Mouse (Mus musculus) left cerebral cortex, adult 9 months (tissue): ENCODE measurements around the gene St6galnac4.

ENCODE experiments used
- DNase-seq, 2 experiments: peaks; one replicate each; pipeline ENCODE4 v3.0.0; 2022; ENCODE audit warnings: low spot score in 2 of 2

Gene St6galnac4

DNA sequence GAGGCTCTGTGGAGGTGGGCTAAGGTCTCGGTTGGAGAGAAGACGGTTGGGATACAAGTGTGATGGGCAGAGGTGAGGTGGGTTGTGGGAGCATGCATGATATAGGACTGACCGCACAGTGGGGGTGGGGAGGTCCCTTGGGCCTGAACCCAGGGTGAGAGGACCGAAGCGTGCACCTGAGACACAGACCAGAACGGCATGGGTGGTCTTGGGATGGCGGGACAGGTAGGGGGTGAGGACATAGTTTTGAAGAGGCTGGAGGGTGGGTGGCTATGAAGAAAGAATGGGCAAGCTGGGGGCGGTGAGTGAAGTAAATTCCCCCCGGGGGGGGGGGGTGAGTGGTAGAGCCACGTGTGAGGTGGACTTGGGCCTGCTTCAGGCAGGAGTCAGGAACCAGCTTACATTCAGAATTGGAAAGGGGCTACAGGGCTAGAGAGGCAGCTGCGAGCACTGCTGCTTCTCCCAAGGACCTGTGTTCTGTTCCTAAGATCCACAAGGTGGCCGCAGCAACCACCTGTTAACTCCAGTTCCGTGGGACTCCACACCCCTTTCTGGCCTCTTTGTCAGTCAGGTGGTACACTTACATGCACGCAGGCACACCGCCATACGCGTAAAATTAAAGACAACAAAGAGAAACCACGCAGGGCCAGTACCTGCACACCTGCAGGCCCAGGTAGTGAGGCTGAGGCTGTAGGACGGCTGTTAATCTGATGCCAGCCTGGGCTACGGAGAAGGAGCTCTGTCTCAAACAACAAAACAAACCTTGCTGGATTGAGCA, 40.6 kb downstream of the St6galnac4 start:
- no peak for DNase-seq

DNA sequence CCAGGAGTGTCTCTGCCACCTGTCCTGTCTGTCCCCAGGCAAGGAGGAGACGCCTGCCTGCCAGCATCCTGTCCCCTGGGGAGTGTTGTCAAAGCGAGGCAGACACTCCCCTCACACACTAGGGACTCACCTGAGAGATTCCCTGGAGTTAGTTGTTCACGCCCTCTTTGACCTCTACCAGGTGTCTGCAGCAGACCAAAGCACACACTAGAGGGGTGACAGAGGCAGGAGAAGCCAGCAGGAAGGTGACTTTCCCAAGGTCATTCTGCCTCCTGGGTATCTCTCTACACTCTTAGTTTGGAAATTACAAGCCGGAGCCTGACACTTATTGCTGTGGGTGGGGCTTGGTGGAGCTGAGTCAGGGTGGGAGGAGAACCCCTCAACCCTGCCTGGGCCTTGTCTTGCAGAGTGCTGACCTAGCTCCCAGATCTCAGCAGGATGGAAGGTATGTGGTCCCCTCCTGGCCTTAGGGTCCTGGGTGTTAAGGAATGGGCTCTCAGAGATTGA, 41.2 kb downstream of the St6galnac4 start:
- no peak for DNase-seq

DNA sequence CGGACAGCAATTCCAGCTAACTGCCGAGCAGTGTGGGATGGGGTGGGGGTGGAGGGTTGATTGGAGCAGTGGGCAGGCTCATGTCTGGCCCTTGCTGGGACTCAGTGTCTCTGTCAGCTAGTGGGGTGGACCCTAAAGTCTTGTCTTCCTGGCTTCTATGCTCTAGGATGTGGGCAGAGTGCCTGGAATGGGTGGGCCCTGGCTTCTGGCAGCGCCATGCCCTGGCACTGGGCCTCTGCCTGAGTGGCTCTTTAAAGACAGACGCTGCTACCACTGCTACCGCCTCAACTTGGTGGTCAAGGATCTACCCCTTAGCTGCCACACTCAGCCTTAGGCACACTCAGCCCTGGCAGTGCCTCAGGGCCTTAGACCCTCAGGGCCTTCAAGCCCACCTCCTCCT, 41.8 kb downstream of the St6galnac4 start:
- DNase-seq, result peak in 1 of 2 experiments; percentile 81

DNA sequence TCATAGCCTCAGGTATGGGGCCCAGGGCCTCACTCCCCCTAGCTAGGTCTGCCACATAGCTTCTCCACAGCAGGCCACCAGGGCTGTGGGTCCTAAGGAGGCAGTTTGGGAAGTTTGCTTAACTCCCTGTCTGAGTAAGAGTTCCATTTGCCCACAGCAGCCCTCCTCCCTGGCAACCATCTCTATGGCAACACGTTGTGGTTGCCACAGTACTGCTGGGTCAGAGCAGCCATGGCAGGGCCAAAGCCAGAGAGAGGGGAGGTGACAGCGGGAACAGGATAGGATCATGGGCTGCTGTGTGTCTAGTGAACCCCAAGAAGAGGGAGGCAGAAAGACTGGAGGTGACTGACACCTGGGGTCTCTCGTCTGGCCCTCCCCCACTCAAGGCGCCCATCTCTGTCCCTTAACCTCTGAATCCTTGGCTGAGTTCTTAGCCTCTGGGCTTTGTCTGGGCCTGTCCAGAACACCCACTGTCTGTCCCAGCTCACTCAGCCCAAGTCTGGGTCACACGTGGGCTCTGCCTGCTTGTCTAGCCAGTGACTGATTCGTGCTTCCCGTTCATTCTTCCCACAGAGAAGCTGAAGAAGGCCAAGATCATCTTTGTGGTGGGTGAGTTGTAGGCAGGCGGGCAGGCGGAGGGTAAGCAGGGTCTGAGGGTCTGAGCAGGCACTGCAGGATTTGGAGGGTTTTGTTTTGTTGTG, 42.5 kb downstream of the St6galnac4 start:
- peak in 1 of 2 experiments; percentile 69 for DNase-seq

DNA sequence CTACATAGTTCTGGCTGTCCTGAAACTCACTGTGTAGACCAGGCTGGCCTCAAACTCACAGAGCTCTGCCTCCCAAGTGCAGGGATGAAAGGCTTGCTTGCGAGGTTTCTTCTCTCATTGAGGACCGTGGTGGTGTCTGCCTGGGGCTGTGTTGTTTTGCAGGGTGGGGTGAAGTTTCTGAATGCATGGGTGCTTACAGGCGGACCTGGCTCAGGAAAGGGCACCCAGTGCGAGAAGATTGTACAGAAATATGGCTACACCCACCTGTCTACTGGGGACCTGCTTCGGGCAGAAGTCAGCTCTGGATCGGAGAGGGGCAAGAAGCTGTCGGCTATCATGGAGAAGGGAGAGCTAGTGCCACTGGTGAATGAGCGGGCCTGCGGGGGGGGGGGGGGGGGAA, 43.1 kb downstream of the St6galnac4 start:
- no peak for DNase-seq

DNA sequence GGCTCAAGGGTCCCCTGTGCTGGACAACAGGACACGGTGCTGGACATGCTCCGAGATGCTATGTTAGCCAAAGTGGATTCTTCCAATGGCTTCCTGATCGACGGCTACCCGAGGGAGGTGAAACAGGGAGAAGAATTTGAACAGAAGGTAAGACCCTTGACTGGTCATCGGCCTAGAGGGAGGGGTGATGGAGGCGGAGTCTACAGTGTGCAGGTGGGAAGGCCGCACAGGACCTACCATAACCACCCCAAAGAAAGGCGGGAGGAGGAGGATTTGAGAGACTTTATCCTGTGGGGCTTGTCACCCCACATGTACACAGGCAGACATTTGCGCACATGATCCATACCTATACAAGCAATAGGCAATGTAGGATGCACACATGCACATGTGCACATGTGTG, 44.2 kb downstream of the St6galnac4 start:
- no peak for DNase-seq

DNA sequence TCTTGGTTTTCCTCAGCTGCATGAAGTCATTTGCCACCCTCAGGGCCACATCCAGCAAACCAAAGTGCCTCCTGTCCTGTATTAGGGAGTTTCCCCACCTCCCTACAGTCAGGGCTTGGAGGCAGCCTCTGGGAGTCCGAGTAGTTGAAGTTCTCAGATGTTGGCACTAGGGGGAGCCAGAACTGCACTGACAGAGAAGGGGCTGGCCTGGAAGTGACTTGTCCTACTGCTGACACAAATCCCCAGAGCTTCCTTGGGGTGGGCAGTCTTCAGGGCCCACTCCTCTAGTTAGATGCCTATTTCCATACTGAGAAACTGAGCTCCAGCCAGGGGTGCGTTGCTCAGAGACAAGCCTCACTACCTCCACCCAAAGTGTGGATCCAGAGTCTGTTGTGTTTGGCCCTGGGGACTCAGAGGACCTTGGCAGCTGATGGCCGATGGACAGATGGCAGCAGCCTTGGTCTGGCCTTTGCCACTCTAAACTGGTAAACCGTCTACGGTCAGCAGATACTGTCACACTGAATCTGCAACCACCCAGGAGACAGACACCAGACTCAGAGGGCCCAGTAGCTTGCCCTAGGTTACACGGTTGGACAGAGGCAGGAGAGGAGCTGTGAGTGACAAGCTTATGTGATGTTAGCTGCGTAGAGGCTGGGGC, 45.0 kb downstream of the St6galnac4 start:
- DNase-seq, result peak in 1 of 2 experiments; percentile 84

DNA sequence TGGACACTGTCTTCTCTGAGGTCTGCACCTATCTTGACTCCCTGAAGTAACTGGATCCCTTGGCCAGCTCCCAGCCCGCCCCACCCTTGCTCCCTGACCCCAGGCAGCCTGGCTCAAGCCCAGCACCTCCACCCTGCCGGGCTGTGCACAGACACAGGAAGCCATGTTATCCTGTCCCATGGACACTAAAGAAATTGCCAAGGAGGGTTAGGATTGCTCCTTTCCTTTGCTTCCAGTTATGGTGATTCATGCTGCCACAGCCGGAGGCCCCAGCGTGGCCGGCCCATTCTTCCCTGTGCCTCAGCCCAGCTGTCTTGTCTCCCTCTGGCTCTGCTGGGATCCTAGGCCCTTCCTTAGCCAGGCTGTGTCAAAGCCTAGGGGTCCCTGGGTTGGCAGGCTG, 46.8 kb downstream of the St6galnac4 start:
- no peak for DNase-seq

DNA sequence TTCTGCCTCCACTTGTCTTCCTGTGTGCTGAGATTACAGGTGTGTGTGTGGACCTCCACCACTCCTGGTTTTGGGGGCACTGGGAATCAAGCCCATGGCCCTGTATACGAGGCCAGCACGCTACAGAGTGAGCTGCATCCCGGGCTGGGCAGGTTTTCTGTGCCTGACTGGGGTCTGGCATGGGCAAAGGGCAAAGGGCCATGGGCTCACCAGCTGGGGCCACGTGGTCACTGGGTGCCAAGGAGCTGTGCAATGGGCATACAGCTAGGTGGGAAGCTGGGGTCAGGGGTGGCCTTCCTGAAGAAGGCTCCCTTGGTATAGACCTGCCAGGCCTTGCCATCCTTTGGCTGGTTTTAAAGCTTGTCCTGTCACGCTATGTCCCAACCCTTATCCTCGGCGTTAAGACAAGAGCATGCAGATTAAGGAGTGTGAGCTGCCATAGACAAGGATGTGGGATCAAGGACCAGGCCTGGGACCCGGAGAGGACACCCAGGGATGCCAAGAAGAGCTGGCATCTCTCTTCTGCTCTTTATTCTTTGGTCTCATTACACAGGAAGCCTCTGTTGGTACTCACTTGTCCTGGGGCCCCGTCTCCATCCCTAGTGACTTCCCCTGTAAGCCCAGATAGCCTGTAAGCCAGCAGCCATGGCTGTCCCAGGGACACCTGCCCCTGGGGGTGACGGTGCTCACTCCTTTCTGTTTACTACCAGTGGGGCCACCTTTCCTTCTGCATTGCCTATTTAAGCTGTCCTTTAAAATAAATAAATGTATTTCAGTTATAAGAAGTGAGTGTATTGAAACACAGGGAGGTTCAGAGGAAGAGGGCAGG, 47.6 kb downstream of the St6galnac4 start:
- DNase-seq, result no peak

DNA sequence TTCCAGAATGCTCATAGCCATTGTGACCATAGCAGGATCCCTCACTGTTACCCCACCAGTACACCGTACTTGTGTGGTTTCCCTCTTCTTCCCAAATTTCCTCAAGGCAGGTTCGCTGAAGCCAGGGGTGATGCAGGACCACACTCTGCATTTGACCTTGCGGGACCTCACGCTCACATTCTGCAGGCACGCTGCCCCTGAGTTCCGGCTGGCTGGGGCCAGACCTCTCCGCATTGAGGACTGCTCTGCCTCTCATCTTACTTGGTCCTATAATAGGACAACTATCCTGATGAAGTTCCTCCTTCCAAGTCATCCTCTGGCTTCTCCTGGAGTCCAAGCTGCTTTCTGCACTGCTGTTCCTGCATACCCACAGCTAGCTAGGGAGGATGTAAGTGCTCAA, 49.7 kb downstream of the St6galnac4 start:
- no peak for DNase-seq

DNA sequence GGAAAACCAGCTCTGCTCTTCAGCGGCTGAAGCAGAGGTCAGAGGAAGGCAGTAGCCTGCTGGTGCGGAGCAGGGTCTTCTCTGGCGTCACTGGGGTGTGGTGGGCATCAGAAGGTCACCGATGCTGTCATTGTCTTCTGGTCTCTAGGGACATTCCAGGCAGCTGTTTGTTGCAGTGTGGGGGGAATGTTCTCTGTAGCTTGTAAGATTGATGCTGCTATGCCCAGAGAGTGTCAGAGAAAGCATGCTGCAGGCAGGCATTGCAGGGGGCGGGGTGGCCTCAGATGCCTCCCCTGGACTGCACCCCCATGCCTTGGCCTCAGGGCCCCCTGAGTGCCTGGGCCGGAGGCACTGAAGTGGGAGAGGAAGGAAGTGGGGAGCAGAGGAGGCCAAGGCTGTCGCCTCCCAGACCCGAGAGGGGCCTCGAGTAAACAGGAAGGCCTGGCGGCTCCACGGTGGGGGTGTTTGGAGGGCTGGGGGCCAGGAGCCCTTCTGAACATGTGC, 50.9 kb downstream of the St6galnac4 start:
- no peak for DNase-seq

DNA sequence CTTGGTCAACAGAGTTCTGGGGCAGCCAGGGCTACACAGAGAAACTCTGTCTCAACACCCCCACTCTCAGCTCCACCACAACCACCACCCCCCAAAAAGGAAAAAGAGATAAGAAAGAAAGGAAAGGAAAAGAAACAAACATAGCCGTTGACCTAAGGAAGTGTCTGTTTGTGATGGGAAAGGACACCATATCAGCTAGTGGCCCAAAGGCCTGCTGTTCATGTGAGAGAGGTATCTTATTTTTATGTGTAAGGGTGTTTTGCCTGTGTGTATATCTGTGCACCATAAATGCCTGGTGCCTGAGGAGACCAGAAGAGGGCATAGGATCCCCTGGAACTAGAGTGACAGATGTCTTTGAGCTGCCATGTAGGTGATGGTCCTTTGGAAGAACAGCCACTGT, 52.7 kb downstream of the St6galnac4 start:
- DNase-seq, result no peak

DNA sequence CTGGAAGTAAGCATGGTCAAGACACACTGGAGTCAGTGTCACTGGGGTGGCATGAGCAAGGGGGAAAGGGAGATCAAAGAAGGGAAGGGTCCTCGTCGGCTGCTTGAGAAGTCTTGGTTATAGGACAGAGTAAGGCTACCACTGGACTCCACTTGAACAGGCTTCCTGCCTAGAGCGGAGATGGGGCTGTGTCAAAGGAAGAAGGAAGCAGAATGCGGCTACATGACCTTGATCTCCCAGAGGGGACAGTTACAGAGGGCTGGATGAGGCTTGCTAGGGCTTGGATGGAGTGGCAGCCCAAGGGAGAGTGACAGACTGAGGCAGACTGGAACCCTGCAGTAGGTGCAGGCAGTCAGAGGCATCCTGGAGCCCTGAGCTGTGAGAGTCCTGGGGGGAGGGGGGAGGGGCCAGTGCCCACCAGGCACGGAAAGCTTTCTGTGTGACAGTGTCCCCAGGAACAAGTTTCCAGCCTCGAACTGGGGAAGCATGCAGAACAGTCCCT, 53.7 kb downstream of the St6galnac4 start:
- DNase-seq, result no peak

DNA sequence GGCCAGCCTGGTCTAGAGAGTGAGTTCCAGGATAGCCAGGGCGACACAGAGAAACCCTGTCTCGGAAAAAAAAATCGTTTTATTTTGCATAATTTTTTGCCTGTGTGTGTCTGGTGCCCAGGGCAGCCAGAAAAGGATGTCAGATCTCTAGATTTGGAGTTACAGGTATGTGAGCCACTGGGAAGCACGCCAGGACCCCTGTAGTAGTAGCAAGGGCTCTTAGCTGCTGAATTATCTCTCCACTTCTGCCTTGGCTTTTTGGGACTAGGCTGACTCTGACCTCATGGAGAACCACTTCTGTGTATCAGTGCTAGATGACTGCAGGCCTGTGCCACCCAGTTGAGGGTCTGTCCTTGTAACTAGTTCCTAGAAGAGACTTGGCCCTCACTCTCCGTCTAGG, 54.9 kb downstream of the St6galnac4 start:
- no peak for DNase-seq

DNA sequence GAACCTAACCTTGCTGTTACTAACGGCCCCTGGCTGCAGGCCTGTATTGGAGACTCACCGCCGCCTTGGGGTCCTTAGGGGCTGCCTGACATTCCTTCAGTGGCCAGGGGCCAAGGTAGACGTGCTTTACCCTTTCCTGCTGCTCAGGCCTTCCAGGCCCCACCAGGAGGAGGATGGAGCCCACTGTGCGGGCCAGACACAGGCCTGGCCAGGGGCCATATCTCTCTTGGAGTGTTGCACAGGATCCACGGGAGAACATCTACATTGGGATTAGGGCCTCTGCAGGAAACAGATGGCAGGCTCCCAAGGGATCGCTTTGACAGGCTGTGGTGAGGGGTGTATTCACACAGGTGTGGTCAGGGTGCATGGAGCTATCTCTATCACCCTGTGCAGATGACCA, 55.9 kb downstream of the St6galnac4 start:
- no peak for DNase-seq

DNA sequence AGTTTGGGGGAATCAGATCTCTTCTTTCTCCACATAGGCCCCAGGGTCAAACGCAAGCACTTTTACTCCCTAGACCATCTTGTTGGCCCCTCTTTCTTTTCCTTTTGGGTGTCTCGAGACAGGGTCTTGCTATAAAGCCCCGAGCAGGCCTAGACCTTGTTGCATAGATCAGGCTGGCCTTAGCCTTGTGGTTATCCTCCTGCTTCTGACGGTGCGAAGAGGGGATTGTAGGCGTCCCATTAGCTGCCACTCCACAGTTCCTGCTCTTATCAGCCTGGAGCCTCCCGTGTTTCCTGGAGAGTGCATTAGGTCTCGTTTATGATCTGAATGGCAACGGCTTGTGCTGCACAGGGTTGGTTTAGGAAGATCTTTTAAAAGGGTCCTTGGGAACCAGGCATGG, 57.2 kb downstream of the St6galnac4 start:
- DNase-seq, result no peak

DNA sequence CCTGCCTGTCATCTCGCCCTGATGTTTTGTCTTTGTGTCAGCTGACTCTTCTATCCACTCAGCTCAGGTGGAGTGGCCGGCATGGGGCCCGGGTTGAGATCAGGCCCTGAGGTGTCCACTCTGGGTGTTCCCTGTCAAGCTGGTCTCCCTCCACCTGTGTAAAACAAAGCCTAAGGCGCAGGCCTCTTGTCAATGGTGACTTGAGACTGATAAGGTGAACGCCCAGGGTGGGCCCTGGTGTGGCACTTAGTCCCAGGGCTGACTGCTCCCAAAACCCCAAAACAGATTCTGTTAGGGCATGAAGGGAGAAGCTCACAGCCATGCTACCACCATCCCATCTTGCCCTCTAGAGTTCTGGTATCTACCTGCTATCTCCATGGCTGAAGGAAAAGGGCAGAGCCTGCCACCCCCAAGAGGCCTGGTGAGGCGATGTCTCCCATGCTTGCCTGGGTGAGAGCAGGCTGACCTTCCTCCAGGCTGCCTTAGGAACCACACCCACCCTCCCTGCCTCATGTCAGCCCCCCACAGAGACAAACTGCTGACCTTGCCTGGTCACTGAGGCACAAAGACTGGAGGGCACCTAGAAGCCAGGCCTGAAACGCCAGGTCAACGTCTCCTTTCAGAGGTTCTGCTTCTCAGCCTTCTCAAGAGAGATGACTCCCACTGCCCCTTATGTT, 58.0 kb downstream of the St6galnac4 start:
- DNase-seq, result no peak

DNA sequence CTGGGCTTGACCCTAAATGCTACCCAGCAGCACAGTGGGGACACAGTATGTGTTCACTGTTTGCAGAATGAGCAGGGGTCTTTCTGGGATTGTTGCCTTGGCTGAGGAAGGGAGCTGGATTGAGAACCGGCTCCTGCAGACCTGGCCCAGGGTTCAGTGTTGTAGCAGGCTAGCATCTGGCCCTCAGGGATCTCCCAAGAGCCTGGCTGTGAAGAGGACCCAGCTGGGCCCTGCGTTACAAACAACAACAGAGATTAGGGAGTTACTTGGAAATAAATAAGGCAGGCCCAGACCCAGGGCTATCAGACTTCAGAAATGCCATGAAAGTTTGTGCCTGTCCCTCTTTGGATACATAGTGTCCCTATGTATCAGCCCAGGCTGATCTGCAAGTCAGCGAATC, 58.8 kb downstream of the St6galnac4 start:
- no peak for DNase-seq

DNA sequence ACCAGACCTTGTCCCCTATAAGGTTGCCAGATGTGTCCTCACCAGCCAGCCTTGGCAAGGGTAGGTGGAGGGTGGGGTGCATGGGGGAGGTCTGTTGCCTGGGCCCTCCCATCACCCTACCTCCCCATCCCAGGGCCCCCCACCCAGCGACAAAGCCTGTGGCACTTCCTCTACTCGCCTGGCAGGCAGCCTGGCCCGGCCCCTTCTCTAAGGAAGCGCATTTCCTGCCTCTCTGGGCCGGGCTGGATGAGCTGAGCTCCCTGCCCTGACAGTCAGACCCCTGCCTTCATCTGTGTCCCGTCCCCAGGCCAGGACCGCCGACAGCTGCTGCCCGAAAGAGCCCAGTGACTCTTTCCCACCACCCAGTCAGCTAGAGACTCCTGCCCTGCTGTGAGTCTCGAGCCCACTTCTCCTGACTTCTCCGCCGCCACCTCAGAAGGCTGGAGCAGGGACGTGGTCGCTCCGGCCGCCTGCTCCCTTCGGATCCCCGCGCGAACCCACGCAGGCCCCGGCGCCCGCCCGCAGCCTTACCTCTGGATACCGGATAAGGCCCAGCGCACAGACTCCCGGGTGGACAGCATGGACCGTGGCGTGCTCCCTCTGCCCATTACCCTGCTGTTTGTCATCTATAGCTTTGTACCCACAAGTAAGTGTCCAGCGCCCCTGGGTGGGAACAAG, 59.6 kb downstream of the St6galnac4 start, which contains the start of gene Eng:
Gene Eng, plus strand, starts transcription at position 217 of the 678 bp plus-strand sequence.
- no peak for DNase-seq

DNA sequence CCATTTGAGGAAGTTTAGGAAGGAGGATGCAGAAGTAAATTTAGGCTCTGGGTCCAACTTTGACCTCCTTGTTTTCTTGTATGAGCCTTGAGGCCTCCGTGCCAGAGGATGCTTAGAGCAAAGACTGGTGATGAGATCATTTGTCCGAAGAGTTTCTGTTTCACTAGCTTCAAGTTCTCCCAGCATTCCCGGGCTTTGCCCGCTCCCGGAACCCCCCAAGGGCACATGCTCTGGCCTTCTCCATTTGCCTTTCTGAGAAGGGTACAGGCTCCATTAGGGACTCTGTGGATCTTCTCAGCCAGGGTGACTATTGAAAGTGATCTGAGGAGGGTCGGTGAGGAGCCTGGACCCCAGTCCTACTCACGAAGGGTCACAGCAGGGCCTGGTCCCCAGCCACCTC, 60.5 kb downstream of the St6galnac4 start:
- DNase-seq, result no peak
